Mouse (Mus musculus): ENCODE measurements around the gene Cldn34d. TPM values are rescaled to one million over a fixed set of nuclear protein-coding genes. Genes with fewer than 3 reads are reported as not detected.

Cldn34d gene
- not detected in 2 replicates for polyA plus RNA-seq (2011; ENCODE audit: insufficient read length, low read depth, missing spikeins)

- TF ChIP-seq POLR2A (IDR thresholded peaks at IDR 0.05; ENCODE audit: low read depth, low read length) (no peak), CTCF (IDR thresholded peaks at IDR 0.05; ENCODE audit: borderline replicate concordance, insufficient read depth, low read length) (no peak)
Measured at GRCm38 (mm10) chrX:76602824-76603223, at the start of gene Cldn34d. Gene Cldn34d, minus strand, starts transcription at chrX:76602924.

DNA sequence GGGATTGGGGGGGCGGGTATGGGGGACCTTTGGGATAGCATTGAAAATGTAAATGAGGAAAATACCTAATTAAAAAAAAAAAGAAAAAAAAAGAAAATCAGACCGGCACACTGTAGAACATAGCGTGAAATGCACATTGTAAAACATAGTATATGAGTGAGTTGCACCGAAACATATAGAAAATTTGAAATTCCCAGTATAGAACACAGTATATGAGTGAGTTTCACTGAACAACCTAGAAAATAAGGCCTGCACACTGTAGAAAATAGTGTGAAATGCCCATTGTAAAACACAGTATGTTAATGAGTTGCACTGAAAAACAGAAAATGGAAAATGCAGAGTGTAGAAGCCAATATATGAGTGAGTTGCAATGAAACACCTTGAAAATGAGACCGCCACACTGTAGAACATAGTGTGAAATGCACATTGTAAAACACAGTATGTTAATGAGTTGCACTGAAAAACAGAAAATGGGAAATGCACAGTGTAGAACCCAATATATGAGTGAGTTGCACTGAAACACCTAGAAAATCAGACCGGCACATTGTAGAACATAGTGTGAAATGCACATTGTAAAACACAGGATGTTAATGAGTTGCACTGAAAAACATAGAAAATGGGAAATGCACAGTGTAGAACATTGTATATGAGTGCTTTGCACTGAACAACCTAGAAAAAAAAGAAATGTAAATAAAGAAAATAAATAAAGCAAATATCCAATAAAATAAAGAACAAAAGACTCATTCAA, 4.1 kb downstream of the Cldn34d start:
- Histone ChIP-seq H3K4me3 (ENCODE audit: insufficient read depth, low read length) (no peak overlapping the region), H3K27ac (ENCODE audit: insufficient read depth, low read length) (no peak overlapping the region)

More at GRCm38 (mm10) chrX:76602824-76603223, at the start of gene Cldn34d:
- Histone ChIP-seq H3K27ac (ENCODE audit: insufficient read depth, low read length) (no peak within 1 kb of the TSS), H3K4me3 (ENCODE audit: insufficient read depth, low read length) (no peak within 1 kb of the TSS), H3K4me1 (ENCODE audit: control insufficient read depth, insufficient read depth, low read length) (no peaks in the 10 kb centered on the region)

More for the DNA sequence above, 4.1 kb downstream of the Cldn34d start:
- H3K4me1 ChIP-seq (ENCODE audit: control insufficient read depth, insufficient read depth, low read length): no peaks in the 10 kb centered on the region
- 0 out of 2 replicates have a peak, but pooled peaks have one; percentile 11 for TF ChIP-seq POLR2A (IDR thresholded peaks at IDR 0.05; ENCODE audit: low read depth, low read length)
- TF ChIP-seq CTCF (IDR thresholded peaks at IDR 0.05; ENCODE audit: borderline replicate concordance, insufficient read depth, low read length): no peak

Other genes starting within 250 kb of the Cldn34d start
- not detected in 2 replicates for gene Cldn34b4, start 209.6 kb downstream of the Cldn34d start, polyA plus RNA-seq (2011; ENCODE audit: insufficient read length, low read depth, missing spikeins)